Mouse (Mus musculus) neutrophil, adult 59 days (primary cell): ENCODE measurements around the gene Fbxl20. TPM values are rescaled to one million over a fixed set of nuclear protein-coding genes. Genes with fewer than 3 reads are reported as not detected.

ENCODE experiments used
- total RNA-seq, 2 experiments: library from RNA; stranded (reverse); gene quantifications; 1 replicate in 1 of 2; 2 replicates in 1 of 2; pipeline ENCODE4 v1.2.4; 2023

The Fbxl20 gene
- total RNA-seq, result 10 to 100 TPM; 27.0 to 29.8 TPM

DNA sequence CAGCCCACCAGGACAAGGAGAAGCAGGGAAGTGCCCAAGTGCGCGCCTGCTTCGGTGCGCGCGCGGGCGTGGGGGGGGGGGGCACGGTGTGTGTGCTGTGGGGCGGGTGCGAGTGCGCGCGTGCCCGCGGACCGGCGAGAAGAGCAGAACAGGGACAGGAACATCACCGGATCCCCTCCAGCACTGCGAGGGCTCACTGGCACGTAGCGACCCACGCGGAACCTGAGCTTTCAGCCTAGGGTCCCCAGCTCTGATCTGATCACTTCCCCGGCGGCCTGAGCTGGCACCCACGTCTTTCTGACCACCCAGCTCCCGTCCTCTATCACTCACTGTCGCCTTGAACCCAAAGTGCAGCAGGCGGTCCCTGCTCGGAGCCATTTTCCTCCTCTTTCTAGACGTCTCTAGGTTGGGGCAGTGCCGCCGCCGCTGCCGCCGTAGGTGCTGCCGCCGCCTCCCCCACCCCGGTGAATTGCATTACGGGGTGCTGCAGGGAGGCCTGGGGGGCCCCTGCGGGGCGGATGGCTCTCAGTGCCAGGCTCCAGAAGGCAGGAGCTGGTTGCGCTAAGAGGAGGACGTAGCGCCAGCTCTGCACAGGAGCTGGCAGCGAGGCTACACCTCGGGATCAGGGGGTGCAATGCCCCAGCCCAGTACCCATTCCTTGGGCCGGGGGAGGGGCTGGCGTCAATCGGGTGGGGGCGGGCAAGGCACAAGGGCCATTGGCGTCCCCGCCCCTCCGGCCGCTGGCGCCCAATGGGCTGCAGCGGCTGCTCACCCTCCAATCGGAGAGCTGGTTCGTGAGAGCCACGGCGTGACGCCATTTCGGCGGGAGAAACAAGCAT lies at the start of gene Fbxl20:
TSS of gene Fbxl20 (minus strand) at position 618 of the 839 bp plus-strand sequence.

DNA sequence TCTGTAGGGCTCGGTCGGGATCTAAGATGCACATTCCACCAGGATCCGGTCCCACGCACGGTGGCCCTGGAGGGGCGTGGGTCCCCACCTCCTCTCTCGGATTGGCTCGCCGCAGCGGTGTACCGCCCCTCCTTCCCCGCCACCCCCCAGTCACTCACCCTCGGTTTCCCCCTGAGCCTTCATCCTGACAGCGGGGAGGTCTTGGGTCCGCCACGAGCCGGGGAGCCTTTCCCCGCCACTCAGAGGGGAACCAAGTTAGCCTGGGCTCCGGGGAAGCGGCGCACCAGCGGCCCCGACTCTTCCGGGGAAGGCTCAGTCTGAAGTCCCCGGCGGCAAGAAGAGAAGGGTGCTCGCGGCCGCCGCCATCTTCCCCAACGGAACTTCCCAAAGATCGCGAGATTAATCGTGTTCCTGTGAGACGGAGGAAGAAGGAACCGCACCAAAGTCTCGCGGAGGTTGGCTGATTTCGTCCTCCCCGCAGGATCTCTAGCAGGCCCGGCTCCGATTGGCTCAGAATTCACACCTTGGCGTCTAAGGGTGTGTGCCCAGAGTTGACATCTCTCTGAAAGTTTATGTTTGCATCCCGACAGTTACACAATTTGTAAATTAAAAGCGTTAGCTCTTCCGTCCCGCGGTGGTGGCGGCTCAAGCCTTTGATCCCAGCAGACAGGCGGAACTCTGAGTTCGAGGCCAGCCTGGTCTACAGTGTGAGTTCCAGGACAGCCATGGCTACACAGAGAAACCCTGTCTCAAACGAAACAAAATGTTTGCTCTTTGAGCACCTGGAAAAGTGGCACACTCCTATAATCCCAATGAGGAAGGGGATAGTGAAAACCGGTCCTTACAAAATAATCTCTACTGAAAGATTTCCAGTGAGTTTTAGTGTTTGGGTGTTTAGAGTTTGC lies 43.0 kb upstream of the Fbxl20 start, which contains the start of gene Med1:
TSS of gene Med1 (minus strand) at position 393 of the 905 bp plus-strand sequence.

DNA sequence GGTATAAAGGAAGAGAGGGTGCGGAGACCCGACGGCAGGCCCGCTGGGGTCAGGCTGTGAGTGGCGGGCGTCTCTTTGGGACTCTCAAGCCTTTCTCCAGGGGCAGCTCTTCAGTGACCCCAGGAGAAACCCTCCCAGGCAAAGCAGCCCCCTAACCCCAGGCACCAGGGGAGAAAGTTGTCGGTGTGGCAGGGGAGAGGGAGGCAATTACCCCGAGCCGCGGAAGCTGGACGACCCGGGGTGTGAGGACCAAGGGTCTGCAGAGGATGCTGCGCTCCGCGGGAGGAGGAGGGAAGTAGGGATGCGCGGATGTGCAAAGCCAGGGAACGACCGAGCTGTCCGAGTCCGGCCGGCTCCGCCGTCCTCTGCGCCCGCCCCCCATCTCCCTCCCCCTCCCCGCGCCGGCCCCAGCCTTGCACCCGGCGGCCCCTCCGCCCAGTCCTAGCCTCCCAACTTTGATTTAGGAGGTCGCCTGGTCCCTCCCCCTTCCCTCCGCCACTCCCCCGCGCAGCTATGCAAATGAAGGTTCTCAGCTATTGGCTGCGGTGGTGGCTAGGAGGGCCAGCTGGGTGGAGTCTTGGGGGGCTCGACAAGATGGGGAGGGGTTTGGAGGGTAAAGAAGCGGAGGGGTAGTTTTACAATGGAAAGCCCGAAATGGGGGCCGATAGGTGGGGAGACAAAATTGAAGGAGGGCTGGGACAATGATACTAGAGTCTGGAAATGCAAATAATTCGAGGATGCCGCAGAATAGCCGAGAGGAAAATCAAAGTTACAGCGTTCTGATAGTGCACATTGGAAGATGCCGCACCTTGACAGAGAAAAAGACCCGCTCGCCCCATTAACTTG lies 97.0 kb downstream of the Fbxl20 start, which contains the start of gene Stac2:
TSS of gene Stac2 (minus strand) at position 474 of the 846 bp plus-strand sequence.

Other genes starting within 250 kb of the Fbxl20 start
- 10 to 100 TPM in 1 of 2 experiments, 1 to 10 TPM in 1; 6.9 to 14.2 TPM for gene Plxdc1, start 164.0 kb downstream of the Fbxl20 start, total RNA-seq
- gene Arl5c, start 154.2 kb downstream of the Fbxl20 start, total RNA-seq, result 10 to 100 TPM; 21.6 to 33.2 TPM
- 1 to 10 TPM; 1.3 to 2.2 TPM for gene Cacnb1, start 127.4 kb downstream of the Fbxl20 start, total RNA-seq
- 100 to 1,000 TPM; 640 to 693 TPM for gene Rpl19, start 123.7 kb downstream of the Fbxl20 start, total RNA-seq
- gene Stac2, start 96.9 kb downstream of the Fbxl20 start, total RNA-seq, result under 1 TPM; 0.29 to 0.62 TPM
- gene Med1, start 42.9 kb upstream of the Fbxl20 start, total RNA-seq, result 10 to 100 TPM; 33.9 to 36.0 TPM
- 10 to 100 TPM; 75.2 to 76.4 TPM for gene Cdk12, start 52.7 kb upstream of the Fbxl20 start, total RNA-seq
- gene Neurod2, start 179.2 kb upstream of the Fbxl20 start, total RNA-seq, result not detected
- not detected for gene Ppp1r1b, start 198.0 kb upstream of the Fbxl20 start, total RNA-seq
- gene Stard3, start 208.0 kb upstream of the Fbxl20 start, total RNA-seq, result 10 to 100 TPM; 40.5 to 52.2 TPM
- not detected for gene Tcap, start 233.4 kb upstream of the Fbxl20 start, total RNA-seq
- not detected for gene Pnmt, start 236.0 kb upstream of the Fbxl20 start, total RNA-seq